Mouse (Mus musculus): Measurements from ENCODE around the gene Cdc5l. TPM values are rescaled to one million over a fixed set of nuclear protein-coding genes. Genes with fewer than 3 reads are reported as not detected.
A peak's percentile ranks its signal among the peaks of the same experiment; 100 is the strongest.
"Not testable (repeated sequence)": the region's sequence is repeated elsewhere in the genome, so short reads cannot be mapped to it uniquely, and the experiment has no call there.

The Cdc5l gene
- total RNA-seq, 2 experiments from 2014 or later, result 56.5 to 57.1 TPM

DNA sequence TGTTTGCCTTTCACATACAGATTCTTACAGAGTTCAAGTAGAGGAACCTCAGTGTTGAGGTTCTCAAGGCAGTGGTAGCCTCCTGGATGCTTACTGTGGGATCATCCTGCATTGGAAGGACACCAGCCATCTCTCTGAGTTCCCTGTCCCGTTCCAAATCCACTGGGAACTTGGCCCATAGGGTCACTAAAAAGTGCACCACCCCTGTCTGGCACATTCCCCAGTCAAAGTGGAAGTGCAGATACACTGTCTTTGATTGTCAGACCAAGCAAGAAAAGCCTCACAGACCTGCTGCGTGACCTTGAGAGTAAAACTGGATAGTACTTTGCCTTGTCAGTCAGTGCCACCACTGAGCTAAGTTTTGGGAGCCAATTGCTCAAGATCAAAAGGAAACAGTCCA, 13.5 kb upstream of the Cdc5l start:
- DNase-seq, result no peak
- intact Hi-C loops (cut with DNase I), result no loop called here

DNA sequence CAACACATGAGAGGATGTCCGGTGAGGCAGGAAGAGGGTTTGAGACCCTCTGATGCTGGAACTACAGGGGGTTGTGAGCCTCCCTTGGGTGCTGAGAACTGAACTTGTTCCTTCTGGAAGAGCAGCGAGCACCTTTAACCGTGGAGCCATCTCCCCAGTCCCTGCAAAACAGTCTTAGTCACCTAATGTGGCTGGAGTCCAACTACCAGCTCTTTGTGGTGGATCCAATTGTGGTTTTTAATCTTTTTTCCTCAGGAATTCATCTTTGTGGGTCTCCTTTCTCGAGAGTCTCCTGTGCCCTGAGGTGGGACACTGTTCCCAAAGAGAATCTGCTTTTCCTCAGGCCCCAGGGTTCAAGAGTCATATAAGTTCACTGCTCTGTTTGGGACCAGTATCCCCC, 12.4 kb upstream of the Cdc5l start:
- DNase-seq, result no peak
- intact Hi-C loops (cut with DNase I), result no loop called here

DNA sequence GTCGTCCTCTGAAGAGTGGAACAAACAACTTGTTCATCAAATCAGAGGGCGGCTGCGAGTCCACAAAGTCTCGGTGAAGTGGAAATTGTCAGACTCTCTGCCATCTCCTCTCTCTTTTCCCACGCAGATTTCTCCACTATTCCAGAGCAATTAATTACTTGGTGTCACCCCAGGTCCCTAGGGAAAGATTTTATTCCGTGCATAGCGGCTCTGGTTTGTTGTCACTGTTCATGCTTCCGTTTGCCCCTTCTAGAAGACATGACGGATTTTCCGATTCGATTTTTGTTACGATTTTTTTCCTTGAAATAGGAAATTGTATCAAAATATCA, 689 bp upstream of the Cdc5l start:
- intact Hi-C loops (cut with DNase I), result no loop called here
- no peak for DNase-seq

DNA sequence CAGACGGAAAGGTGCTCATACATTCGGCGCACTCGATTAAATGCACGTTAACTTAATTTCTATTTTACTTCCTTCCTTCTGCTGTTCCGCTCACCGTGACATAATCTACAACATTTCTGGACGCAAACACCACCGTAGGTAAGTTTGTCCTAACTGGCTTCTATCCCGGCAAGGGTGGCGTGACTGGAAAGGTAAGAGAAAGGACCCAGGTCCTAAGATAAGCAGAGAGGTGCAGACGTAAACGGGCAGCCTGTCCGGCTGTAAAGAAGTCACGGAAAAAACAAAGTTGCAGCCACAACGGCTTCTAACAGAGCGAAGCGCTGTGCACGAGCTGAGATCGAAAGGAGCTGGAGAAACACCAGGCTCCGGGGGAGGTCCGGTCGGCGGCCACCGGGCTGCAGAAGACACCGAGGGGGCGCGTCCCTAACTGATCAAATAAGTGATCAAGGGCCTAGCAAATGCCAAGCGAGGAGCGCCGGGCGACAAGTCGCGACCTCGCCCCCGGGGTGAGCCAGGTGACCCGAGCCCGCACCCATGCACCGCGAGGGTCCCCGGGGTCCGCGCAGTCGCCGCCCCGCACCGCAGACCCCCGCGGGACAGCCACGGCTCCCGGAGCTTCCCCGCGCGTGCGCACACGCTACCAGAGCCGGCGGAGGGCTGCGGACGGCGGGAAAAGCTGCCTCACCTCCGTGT, 685 bp downstream of the Cdc5l start:
- DNase-seq, result no peak

DNA sequence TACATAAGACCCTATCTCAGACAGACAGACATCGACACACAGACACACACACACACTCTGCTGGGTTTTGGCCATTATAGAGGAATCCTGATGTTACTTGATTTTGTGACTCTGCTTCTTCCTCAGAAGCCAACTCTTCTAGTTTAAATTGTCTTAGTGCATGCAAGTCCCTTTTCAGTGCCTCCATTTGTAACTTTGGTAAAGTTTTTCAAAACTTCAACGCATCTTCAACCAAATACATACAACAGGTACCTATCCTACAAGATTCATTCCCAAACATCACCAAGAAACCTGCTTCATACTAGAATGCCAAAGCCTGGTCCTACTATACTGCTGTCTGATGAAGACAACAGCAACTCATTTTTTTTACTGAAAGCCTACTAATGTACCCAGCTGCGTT, 1.5 kb downstream of the Cdc5l start:
- no peak for DNase-seq
- intact Hi-C loops (cut with DNase I), result no loop called here

More for the DNA sequence above, 685 bp downstream of the Cdc5l start:
- intact Hi-C loops (cut with DNase I), result no loop called here

DNA sequence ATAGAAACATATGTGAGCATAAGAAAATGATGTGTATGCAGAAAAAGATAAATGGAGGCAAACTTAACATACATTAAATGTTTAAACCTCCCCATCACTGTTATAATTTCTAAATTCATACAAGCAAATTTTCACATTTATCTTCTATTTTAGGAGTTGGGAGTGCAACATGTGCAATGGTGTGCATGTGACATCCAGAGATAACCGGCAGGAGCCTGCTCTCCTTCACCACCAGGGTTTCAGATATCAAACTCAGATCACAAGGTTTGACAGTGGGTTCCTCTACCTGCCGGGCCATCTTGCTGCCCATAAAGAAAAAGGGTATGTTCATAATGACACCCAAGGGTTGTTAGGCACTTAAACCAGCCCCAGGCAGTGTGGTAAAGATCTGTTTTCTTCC, 16.1 kb downstream of the Cdc5l start:
- intact Hi-C loops (cut with DNase I), result no loop called here

DNA sequence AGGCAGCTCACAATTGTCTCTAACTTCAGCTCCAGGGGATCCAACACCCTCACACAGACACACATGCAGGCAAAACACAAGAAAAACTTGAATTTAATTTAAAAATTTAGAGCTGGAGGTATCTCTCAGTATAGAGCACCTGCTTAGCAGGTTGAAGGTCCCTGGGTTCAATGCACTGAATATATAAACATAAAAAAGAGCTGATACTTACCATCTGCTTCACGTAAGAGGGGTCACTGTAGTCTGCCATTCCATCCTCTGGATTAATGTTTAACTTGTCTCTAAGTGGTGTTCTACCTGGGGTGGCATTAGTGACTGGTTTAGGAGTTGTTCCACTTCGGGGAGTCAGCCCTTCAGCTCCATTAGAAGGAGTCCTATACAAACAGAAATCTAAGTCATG, 21.9 kb downstream of the Cdc5l start:
- DNase-seq; intact Hi-C loops (cut with DNase I): not testable (repeated sequence)

More for the DNA sequence above, 16.1 kb downstream of the Cdc5l start:
- DNase-seq, result no peak

DNA sequence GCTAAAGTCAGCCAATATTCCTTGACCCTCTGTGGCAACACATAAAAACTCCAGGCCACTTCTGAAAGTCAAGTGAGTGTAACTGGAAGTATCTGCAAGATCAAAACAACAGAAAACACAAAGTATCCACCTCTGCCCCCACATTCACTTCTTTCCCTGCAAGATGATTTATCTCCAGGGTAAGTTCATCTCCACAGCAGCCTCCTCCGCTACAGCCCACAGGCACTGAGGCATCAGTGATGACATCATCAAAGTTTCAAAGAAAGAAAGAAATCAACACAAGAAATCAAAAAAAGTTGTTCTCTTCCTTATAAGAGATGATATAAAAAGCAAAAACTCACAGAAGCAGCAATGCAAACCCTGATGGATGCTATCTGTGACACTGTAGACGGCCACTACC, 24.8 kb downstream of the Cdc5l start:
- DNase-seq, result no peak
- intact Hi-C loops (cut with DNase I), result no loop called here

DNA sequence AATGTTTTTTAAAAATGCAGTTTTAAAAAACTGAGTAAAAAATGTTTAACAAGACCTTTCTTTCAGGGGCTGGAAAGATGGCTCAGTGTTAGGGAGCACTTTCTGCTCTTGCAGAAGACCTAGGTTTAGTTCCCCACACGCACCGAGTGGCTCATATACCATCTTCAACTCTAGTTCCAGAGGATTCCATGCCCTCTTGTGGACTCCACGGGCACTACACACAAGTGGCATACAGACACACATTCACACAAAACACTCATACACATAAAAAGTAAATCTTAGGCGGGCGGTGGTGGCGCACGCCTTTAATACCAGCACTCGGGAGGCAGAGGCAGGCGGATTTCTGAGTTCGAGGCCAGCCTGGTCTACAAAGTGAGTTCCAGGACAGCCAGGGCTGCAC, 27.3 kb downstream of the Cdc5l start:
- intact Hi-C loops (cut with DNase I), result no loop called here
- peak; percentile 13 for DNase-seq

DNA sequence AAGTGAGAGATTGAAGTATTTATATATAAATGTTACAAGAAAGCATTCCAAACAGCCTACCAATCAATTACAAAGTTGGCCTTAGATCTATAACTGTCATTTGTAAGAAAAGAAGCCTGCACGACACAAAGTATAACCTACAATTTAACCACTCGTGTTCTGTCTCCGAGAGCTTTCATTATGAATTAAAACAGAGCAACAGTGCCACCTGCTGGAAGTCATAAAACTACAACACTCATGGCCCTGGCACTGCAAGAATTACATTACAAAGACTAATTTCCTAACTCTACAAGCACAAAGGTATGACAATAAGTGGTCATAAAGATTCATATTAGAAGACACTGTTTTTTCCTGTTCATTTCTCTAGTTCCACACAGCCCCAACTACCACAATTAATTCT, 30.3 kb downstream of the Cdc5l start:
- intact Hi-C loops (cut with DNase I), result no loop called here
- DNase-seq, result peak; percentile 32

DNA sequence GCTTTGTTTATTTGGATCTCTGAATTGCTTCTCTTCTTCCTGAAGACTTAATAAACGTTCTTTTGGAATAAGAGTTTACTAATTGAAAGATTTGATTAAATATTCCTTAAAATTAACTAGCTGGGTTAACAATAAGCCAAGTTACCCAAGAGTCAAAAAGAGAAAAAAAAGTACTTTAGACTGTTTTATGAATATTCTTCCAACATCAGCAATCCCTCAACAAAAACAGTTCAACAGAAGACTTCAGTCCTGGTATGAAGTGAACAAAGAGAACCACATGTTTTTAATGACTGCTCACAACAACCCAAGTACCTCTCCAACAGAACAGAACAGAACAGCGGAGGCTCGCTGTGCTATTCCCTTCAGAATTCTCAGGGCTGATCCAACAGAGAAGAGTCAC, 30.9 kb downstream of the Cdc5l start:
- no peak for DNase-seq
- intact Hi-C loops (cut with DNase I), result no loop called here

DNA sequence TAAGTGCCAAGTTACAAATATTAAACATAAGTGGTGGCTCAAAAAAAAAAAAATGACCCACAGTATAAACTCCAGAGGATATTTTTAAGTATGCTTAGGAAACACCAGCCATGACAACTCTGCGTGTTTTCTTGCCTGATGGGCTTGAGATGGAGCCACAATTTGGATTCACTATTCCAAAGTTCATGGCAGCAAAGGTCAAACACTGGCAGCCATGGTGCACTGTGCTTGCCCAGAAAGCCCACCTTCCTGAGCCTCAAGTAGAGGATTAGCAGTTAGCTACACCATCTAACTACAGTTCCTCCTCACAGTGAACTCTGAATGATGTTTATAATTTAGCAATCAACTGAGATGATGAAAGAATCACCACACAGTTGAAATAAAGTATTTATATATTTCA, 31.4 kb downstream of the Cdc5l start:
- no peak for DNase-seq
- intact Hi-C loops (cut with DNase I), result no loop called here

DNA sequence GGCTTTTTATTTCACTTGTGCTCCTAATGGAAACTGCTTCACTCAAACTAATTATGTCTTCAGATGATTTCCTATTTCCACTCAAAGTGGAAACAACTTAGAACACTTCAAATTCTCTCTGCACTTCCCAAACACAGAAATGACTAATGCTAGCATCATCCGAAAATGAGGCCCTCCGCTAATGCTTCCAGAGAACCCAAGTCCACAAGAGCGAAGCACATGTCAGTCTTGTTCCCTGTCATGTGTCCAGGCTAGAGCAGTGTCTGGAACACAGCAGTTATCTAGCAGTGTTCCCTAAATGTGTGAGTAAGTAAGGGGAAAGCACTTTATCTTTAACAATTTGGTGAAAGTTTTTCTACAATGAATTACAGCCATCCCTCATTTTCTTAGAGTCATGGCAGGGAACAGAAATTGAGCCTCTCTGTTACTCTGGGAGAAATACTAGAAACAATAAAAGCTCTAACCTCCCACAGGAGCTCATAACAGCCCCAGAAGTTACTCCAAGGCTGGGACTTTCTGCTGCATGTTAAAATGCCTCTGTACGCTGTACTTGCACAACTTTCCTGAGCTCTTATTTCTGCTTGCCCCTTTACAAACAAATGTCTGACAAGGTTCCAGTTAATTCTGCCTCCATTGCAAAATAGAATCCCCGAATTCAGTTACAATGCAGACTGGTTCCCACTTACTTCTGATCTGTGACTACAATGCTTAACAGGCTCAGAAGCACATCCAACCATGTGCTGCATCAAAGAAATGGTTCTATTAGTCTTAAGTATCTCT, 32.2 kb downstream of the Cdc5l start:
- intact Hi-C loops (cut with DNase I), result no loop called here
- DNase-seq, result no peak

DNA sequence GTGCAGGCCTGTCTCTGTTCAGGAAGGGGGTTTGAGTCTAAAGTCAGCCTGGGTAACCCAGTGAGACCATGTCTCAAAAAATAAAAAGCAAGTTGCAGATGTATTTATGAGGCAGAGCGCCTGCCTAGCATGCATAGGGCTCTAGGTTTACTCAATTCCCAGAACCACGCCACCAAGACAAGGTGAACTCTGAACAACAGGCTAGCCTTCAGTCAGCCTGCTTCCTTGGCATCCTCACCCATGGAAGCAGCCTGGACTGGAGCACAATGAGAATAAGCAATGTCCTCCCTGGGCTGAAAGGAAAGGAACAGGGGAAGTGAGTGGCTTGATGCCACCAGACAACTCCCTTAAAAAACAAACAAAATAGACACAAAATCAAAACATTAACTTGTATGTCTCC, 35.5 kb downstream of the Cdc5l start:
- intact Hi-C loops (cut with DNase I), result no loop called here
- no peak for DNase-seq

DNA sequence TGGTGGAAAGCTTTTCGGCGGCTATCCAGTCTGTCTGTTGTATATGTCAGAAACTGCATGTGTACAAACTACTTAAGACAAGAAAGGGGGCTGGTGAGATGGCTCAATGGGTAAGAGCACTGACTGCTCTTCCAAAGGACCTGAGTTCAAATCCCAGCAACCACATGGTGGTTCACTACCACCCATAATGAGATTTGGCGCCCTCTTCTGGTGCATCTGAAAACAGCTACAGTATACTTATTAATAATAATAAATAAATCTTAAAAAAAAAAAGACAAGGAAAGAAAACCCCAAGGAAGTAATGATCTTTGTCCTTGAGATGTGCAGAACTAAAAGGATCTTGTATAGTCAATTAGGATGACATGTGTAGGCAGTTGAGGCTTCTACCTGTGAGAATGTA, 36.0 kb downstream of the Cdc5l start:
- DNase-seq, result no peak
- intact Hi-C loops (cut with DNase I), result no loop called here

DNA sequence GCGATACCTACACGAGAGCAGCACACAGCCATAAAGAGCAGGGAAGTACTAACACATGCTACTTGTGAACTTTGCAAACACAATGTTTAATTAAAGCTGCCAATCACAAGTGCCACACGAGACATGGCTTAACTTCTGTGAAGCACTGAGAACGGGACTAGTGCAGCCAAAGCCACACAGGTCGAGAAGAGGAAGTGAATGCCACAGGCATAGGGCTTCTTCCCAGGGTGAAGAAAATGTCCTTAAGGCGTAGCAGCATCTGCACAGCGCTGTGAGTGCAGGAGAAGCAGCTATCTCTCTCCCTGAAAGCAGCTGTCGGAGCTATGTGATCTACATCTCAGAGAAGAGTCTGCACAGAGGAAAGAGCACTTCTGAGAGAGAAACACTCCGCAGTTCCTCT, 38.9 kb downstream of the Cdc5l start:
- no peak for DNase-seq
- intact Hi-C loops (cut with DNase I), result no loop called here

DNA sequence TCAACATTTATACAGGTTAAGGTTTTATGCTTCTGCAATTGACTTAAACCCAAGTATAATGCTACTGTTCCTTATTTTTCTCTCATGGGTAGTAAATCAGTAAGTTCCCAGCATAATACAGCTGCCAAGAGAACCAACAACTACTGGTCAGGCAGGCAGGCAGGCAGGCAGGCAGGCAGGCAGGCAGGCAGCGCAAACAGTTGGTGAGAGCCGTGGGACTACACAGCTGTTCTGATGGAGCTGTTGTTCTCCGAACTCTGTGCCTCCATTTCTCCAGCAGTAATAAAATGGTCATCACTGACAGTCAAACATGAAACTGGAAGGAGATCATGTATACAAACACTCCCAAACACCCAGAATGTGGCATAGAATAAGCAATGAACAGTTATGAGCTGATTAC, 39.8 kb downstream of the Cdc5l start:
- intact Hi-C loops (cut with DNase I), result no loop called here
- DNase-seq, result no peak

DNA sequence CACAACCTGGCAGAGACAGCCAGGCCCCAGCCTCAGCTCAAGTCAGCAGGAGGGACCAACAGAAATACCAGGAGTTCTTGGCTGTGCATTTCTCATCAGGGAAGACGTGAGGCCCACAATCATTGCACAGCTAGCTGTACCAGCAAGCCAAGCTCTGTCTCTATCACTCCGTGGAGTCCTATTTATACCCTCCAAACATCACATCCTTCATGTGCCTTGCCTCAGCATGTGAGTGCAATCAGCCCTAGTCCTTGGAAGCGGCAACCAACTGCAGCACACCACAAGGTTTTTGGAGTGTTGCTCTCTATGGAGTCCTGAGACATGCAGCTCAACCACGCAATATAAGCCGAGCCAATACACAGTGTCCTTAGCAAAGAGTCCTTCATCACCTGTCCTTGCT, 43.6 kb downstream of the Cdc5l start:
- intact Hi-C loops (cut with DNase I), result no loop called here
- DNase-seq, result no peak

DNA sequence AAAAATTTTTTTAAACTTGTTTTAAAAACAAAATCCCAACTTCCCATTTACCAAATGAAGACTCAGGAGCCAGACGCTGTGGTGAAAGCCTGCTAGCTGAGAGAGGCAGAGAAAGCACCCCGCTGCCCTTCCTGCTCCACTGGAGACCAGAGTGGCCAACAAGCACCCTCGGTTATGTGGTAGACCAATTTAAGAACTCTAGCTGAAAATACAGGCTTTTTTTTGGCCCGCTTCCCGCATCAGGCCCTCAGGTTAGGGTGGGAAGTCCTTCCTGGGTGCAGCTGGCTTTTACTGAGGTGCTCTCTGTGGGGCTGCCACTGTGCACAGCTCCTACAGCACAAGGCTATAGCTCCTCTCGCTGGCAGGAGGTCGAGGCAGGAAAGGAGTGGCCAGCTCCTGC, 46.6 kb downstream of the Cdc5l start:
- DNase-seq, result no peak
- intact Hi-C loops (cut with DNase I), result no loop called here

DNA sequence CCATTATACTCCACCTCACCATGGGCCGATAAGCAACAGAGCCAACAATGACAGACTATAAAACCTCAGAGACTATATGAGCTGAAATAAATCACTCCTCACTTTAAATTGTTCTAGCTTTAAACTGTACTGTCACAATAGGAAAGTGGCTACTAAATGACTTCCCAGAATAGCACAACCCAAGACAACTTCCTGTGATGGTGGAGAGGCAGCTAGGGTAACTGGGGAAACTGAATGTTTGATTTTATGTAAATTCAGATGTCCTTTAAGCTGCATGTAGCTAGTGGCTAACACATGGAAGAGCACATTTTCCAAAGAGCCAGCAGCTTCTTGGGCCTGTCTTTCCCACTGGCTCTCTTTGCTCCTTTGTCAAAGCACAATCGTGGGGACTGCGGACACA, 50.2 kb downstream of the Cdc5l start:
- intact Hi-C loops (cut with DNase I), result no loop called here
- no peak for DNase-seq

DNA sequence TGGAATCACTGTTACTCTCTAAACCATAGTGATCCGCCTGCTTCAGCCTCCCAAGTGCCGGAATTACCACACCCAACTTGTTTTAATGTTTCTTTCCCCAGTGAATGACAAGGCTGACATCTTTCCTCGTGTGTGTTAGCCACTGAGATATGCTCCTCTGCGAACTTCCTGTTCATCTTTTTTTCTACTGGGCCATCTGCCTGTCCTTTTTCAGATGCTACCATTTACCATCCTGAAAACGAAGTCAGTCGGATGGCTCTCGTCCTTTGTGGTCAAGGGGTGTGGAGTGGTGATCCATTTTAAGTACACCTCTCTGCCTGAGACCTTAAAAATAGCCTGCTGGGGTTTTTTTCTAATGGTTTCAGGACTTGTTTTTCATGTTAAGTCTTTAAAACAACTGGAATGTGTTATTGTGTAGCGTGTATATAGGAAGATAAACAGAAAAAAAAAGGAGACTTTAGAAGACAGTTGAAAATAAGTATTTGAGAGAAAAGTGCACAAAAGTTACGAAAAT, 54.2 kb downstream of the Cdc5l start:
- intact Hi-C loops (cut with DNase I), result loop anchor here (10.0 kb wide), 1 partner anchor 645 kb away; no protein-coding TSS in a partner anchor
- DNase-seq, result no peak

DNA sequence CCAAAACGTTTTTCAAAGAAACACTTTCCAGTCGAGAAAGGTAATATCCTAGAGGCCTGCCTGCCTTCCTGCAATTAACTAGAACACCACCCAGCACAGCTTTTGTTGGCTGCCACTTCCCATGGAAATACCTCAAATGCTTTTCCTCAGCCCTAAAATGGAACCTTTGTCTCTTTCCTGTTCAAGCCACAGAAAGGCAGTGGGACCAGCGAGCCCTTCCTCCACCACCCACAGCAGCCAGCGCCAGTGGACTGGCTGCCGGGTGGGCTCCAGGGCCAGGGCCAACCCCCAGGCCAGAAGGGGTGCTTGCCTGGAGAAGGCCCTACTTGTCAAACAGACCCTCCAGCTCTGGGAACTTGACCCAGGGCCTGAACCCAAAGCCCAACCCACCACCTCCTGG, 56.2 kb downstream of the Cdc5l start:
- no peak for DNase-seq
- intact Hi-C loops (cut with DNase I), result loop anchor here (10.0 kb wide), 1 partner anchor 643 kb away; no protein-coding TSS in a partner anchor
